Mouse (Mus musculus) kidney, embryonic 15.5 days (tissue): Measurements from ENCODE around the gene Npr1. TPM values are rescaled to one million over a fixed set of nuclear protein-coding genes. Genes with fewer than 3 reads are reported as not detected.
A peak's percentile ranks its signal among the peaks of the same experiment; 100 is the strongest.

Experiments used
- ATAC-seq: fragments of 200-750 bp; cut with Nextera tagmentation; replicated peaks from 2 replicates; pipeline ENCODE4 v1.8.0; 2017; ENCODE audit warnings: moderate TSS enrichment; ENCODE audit not compliant: low FRiP score
- H3K27ac ChIP-seq: fragments of 300-500 bp; sonication (generic); 2 replicates; pipeline ENCODE4 v1.5.1; 2015; ENCODE audit warnings: mild to moderate bottlenecking, inconsistent platforms
- H3K27me3 ChIP-seq: fragments of 300-500 bp; sonication (generic); 2 replicates; pipeline ENCODE4 v1.6.1; 2015; ENCODE audit warnings: inconsistent platforms
- H3K36me3 ChIP-seq: fragments of 300-500 bp; sonication (generic); 2 replicates; pipeline ENCODE4 v1.6.1; 2015; ENCODE audit warnings: inconsistent platforms
- H3K4me1 ChIP-seq: fragments of 300-500 bp; sonication (generic); 2 replicates; pipeline ENCODE4 v1.6.1; 2015; ENCODE audit warnings: inconsistent platforms
- H3K4me2 ChIP-seq: fragments of 300-500 bp; sonication (generic); 2 replicates; pipeline ENCODE4 v1.6.1; 2015; ENCODE audit warnings: moderate library complexity, mild to moderate bottlenecking, inconsistent platforms
- H3K4me3 ChIP-seq: fragments of 300-500 bp; sonication (generic); replicated peaks from 2 replicates; pipeline ENCODE4 v1.5.1; 2015; ENCODE audit warnings: mild to moderate bottlenecking, inconsistent platforms
- H3K9ac ChIP-seq: fragments of 300-500 bp; sonication (generic); 2 replicates; pipeline ENCODE4 v1.6.1; 2015; ENCODE audit warnings: mild to moderate bottlenecking, inconsistent platforms
- H3K9me3 ChIP-seq: fragments of 300-500 bp; sonication (generic); replicated peaks from 2 replicates; pipeline ENCODE4 v1.6.1; 2016; ENCODE audit warnings: inconsistent platforms
- WGBS: fragments of 180-500 bp; shearing (Covaris S2); methylation state at CpG from one replicate; pipeline ENCODE4 v1.1.7; 2015; ENCODE audit warnings: mixed read lengths; 5-methylcytosine and 5-hydroxymethylcytosine counted together
- polyA plus RNA-seq: library from polyadenylated mRNA; unstranded; fragments of >200 nt; fragmentation: Nextera tagmentation; extraction: Ambion mirVana; gene quantifications from 2 replicates; pipeline ENCODE4 v1.2.1, GENCODE M21; 2015

Npr1 gene
- 13.6 and 16.2 TPM in 2 replicates for polyA plus RNA-seq

- Histone ChIP-seq H3K4me2 (peak within 1 kb of the TSS; percentile 96), H3K4me3 (peak within 1 kb of the TSS; percentile 55), H3K4me1 (peaks cover 21% of the 10 kb centered on the region), H3K36me3 (no peaks in the 10 kb centered on the region), H3K9ac (peak within 1 kb of the TSS; percentile 47), H3K27me3 (peaks cover 38% of the 10 kb centered on the region), H3K9me3 (no peaks in the 10 kb centered on the region), H3K27ac (peak within 1 kb of the TSS; percentile 67)
- WGBS = under 1% methylated on average over 46 of the region's 49 CpGs
- ATAC-seq = peak; percentile 50
These were observed at the start of gene Npr1 for GRCm38 (mm10) chr3:90465686-90466310. Npr1 (minus strand) TSS chr3:90465866.

DNA sequence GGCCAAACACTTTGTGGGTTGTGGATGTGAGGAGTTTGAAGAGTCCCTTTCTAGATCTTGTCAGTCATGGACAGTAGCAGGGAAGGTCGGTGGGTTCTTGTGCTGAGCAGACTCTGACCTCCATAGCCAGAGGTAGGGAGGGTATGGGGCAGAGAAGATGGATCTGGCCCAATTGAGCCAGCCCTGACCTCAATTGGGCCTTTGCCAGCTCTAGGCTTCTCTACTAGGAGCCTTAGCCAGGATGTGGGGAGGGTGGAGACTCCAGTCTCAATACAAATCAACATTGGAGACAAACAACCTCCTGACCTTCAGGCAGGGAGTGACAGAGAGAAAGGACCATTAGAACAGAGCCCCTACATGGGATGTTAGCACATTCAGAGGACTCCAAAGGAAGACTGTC is 49.6 kb upstream of the Npr1 start:
- Histone ChIP-seq H3K9me3 (no peaks in the 10 kb centered on the region), H3K36me3 (peaks cover 6% of the 10 kb centered on the region), H3K4me1 (peaks cover 24% of the 10 kb centered on the region), H3K27me3 (no peaks in the 10 kb centered on the region), H3K9ac (peak overlapping the region; percentile 37), H3K4me3 (peak overlapping the region; percentile 45), H3K4me2 (peak overlapping the region; percentile 80), H3K27ac (peak overlapping the region; percentile 74; the same call in 1 of the 2 replicates)
- WGBS = 42% methylated on average over 1 of the region's 1 CpGs
- peak; percentile 32 for ATAC-seq

- Histone ChIP-seq H3K4me2 (peak overlapping the region; percentile 80), H3K27me3 (no peaks in the 10 kb centered on the region), H3K4me3 (peak overlapping the region; percentile 45), H3K36me3 (peaks cover 6% of the 10 kb centered on the region), H3K27ac (peak overlapping the region; percentile 74), H3K9ac (peak overlapping the region; percentile 37), H3K4me1 (peaks cover 26% of the 10 kb centered on the region), H3K9me3 (no peaks in the 10 kb centered on the region)
- 0% methylated on average over 10 of the region's 10 CpGs for WGBS
- ATAC-seq = peak; percentile 87
These were observed 49.0 kb upstream of the Npr1 start for GRCm38 (mm10) chr3:90514691-90515090.

- Histone ChIP-seq H3K9ac (peak within 1 kb of the TSS; percentile 37), H3K36me3 (peaks cover 6% of the 10 kb centered on the region), H3K4me1 (peaks cover 27% of the 10 kb centered on the region), H3K4me2 (peak within 1 kb of the TSS; percentile 80), H3K27ac (peak within 1 kb of the TSS; percentile 74), H3K27me3 (no peaks in the 10 kb centered on the region), H3K4me3 (peak within 1 kb of the TSS; percentile 45), H3K9me3 (no peaks in the 10 kb centered on the region)
- ATAC-seq = peak; percentile 57
- 2% methylated on average over 25 of the region's 25 CpGs for WGBS
These were observed 48.3 kb upstream of the Npr1 start, which contains the start of the genes S100a1 and S100a13 for GRCm38 (mm10) chr3:90513796-90514590. S100a1 (minus strand) TSS chr3:90514392. S100a13 (plus strand) TSS chr3:90514435.

DNA sequence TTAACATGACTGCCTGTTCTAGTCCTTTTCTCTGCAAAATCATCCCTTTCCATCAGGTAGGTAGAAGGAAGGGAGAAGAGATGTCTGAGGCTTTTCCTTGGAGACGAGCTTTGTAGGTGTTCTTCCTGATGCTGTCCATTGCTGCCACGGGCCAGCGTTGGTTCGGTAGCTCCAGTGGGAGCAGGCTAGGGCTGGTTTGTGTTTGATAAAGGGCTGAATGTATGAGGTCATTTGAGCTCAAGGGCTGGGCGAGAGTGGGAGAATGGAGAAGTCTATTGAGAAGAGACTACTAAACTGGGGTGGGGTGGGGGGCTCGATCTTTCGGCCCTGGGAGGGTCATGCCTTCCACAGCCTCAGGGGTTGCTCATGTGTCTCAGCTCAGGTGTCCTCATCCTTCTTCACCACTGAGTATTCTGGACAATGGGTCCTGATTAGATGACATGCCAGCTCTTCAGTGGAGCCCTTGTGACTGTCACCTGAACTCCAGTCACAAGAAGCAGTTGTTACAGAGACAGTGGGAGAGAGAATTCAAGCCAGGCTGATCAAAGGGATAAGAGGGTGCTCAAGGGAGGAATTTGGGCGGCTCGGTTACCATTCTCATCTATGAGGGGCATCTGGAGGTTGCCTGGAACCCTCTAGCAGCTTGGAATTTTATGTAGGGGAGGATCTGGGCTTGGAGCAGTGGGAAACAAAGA is 47.4 kb upstream of the Npr1 start:
- Histone ChIP-seq H3K4me1 (peaks cover 30% of the 10 kb centered on the region), H3K4me3 (peak overlapping the region; percentile 45), H3K4me2 (peak overlapping the region; percentile 80), H3K9ac (no peak overlapping the region; the same call in 1 of the 2 replicates), H3K27ac (peak overlapping the region; percentile 74; the same call in 1 of the 2 replicates), H3K9me3 (no peaks in the 10 kb centered on the region), H3K27me3 (no peaks in the 10 kb centered on the region), H3K36me3 (peaks cover 6% of the 10 kb centered on the region)
- ATAC-seq = no peak
- 70% methylated on average over 9 of the region's 9 CpGs for WGBS

- Histone ChIP-seq H3K4me3 (no peak overlapping the region), H3K9ac (no peak overlapping the region), H3K36me3 (peaks cover 10% of the 10 kb centered on the region), H3K9me3 (no peaks in the 10 kb centered on the region), H3K27me3 (no peaks in the 10 kb centered on the region), H3K4me1 (peaks cover 38% of the 10 kb centered on the region), H3K4me2 (no peak overlapping the region), H3K27ac (no peak overlapping the region)
- 83% methylated on average over 5 of the region's 5 CpGs for WGBS
- no peak for ATAC-seq
These were observed 46.6 kb upstream of the Npr1 start for GRCm38 (mm10) chr3:90512276-90512675.

DNA sequence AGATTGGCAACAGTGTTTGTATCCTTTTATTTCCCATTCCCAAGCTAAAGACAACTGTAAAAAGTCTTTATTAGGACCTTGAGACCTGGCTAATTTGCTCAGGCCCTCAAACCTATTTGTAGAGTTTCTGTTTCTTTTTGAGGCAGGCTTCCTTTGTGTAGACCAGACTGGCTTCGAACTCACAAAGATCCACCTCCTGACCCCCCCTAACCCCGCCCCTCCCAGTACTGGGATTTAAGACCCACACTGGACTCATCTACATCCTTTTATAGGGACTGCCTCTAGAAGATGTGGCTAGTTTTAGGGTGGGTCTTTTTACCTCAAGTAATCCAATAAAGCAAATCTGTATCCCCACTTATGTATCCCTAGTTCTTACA is 44.1 kb upstream of the Npr1 start:
- no peak for ATAC-seq
- Histone ChIP-seq H3K36me3 (peaks cover 35% of the 10 kb centered on the region), H3K9me3 (no peaks in the 10 kb centered on the region), H3K4me2 (peak overlapping the region; percentile 62), H3K9ac (no peak overlapping the region), H3K4me3 (peak overlapping the region; percentile 95), H3K27ac (peak overlapping the region; percentile 79), H3K27me3 (no peaks in the 10 kb centered on the region), H3K4me1 (peaks cover 31% of the 10 kb centered on the region)
- 26% methylated on average over 2 of the region's 2 CpGs for WGBS

DNA sequence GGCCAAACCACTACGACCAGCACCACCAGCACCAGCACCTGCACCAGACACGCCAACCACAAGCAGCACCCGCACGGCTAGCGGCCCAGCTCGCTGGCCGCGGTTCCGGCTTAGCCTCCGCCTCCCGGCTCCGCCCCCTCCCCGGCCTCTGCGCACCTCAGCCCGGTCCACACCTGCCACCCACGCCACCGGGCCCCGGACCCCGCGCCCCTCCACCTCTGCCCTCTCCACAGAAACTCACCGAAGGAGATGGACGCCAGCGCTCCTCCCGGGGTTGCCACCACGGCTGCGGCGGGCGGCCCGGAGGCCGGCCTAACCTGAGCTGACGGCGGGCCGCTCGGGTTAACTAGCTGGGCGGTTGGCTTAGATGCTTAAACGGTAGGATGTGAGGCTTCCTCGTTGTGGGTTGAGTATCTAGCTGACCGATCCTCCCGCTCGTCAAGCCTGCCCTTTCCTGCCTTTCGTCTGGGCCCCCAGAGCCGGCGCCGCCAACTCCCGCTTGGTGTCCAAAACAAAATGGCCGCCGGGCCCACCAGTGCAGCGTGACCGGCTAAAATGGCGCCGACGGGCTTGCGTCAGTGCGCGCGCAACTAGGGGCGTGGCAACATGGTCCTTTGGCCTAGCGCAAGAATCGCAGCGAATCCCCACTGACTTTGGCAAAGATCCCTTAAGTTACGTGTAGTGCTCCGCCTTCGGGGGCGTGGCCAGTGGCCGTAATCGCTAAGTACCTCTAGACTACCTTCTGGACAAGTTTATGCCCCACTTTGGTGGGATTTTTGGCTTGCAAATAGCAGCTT is 43.5 kb upstream of the Npr1 start, which contains the start of gene Chtop:
Gene Chtop (minus strand): TSS at position 549 of the 797 bp plus-strand sequence.
- peak; percentile 94 for ATAC-seq
- peak within 1 kb of the TSS; percentile 99 for H3K9ac ChIP-seq
- peak within 1 kb of the TSS; percentile 62 for H3K4me2 ChIP-seq
- peaks cover 41% of the 10 kb centered on the region for H3K36me3 ChIP-seq
- no peaks in the 10 kb centered on the region for H3K9me3 ChIP-seq
- H3K27ac ChIP-seq = peak within 1 kb of the TSS; percentile 97
- peak within 1 kb of the TSS; percentile 95 for H3K4me3 ChIP-seq
- peaks cover 26% of the 10 kb centered on the region for H3K4me1 ChIP-seq
- no peaks in the 10 kb centered on the region for H3K27me3 ChIP-seq
- WGBS = under 1% methylated on average over 66 of the region's 66 CpGs

GRCm38 (mm10) chr3:90508287-90508949 is 42.8 kb upstream of the Npr1 start:
- peaks cover 48% of the 10 kb centered on the region for H3K36me3 ChIP-seq
- peaks cover 18% of the 10 kb centered on the region for H3K4me1 ChIP-seq
- ATAC-seq = no peak
- H3K4me3 ChIP-seq = peak overlapping the region; percentile 95
- H3K27me3 ChIP-seq = no peaks in the 10 kb centered on the region
- H3K9ac ChIP-seq = peak overlapping the region; percentile 99
- H3K4me2 ChIP-seq = peak overlapping the region; percentile 62
- H3K27ac ChIP-seq = peak overlapping the region; percentile 97
- no peaks in the 10 kb centered on the region for H3K9me3 ChIP-seq
- WGBS = 2% methylated on average over 20 of the region's 20 CpGs

- Histone ChIP-seq H3K4me3 (no peak overlapping the region), H3K36me3 (peaks cover 69% of the 10 kb centered on the region), H3K27me3 (no peaks in the 10 kb centered on the region), H3K4me1 (peaks cover 17% of the 10 kb centered on the region), H3K9ac (no peak overlapping the region), H3K4me2 (no peak overlapping the region), H3K27ac (no peak overlapping the region), H3K9me3 (no peaks in the 10 kb centered on the region)
- no peak for ATAC-seq
- 75% methylated on average over 3 of the region's 3 CpGs for WGBS
These were observed 40.7 kb upstream of the Npr1 start for GRCm38 (mm10) chr3:90506362-90506761.

DNA sequence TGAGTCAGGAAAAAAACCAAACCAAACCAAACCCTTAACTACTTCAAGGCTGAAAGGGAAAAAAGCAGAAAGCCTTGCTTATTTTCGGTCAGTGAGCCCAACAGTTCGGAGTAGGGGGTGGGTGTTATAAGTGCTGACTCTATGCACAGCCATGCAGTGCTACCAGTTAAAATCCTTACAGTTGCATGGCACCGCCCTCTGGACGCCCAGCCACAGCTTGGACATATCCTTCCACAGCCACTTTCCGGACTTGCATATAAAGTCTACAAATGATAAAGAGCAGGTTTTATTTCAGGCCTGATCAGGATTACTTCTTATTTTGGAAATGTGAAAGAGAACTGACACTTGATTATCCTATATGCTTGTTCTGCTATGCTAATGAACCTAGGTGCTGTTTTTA is 39.5 kb upstream of the Npr1 start:
- WGBS = 91% methylated on average over 5 of the region's 5 CpGs
- Histone ChIP-seq H3K9me3 (no peaks in the 10 kb centered on the region), H3K4me2 (no peak overlapping the region), H3K4me1 (peaks cover 17% of the 10 kb centered on the region), H3K4me3 (no peak overlapping the region), H3K9ac (no peak overlapping the region), H3K36me3 (peaks cover 71% of the 10 kb centered on the region), H3K27ac (no peak overlapping the region), H3K27me3 (no peaks in the 10 kb centered on the region)
- no peak for ATAC-seq
